ENCODE assay signal across 8 mouse cellular contexts in the genomic region with DNA sequence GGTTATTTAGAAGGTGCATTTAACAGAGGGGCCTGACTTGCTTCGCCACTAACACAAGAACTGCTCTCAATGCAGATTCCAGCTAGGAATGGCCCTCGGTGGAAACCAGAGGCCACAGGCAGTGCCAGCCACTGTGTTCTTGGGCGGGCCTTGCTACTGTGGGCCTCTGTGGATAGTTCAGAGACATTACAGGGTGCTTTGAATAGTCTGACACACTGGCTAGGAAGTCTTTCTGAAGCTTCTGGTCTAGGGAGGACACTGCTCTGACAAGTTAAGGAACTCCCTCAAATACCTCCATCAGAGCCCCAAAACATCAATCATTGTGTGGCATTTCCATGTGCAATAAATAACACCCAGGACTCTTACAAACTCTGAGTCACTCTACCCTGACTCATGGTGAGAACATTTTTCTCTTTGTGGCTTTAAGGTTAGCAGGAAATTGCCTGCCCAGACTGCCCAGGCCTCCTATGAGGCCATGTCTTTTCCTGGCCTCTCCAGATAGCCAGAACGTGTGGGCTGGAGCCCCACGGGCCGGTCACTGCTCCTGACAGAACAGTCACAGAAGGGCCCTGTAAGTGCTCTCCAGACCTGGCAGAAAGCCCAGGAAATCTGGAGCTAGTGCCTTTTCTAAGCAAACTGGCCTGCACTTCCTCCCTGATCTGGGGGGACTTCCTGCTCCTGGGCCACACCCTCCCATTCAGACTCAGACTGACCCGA. TPM values are rescaled to one million over a fixed set of nuclear protein-coding genes. Genes with fewer than 3 reads are reported as not detected.
DNase-seq lines count a peak whose midpoint lies in the region; ATAC-seq lines count a peak whose summit lies in the region.

No protein-coding gene starts in this region.

- H3K27ac ChIP-seq in embryonic facial prominence, embryonic 15.5 days (replicated peaks): peak overlapping the region; percentile 80
- H3K27ac ChIP-seq in heart, embryonic 14.5 days (replicated peaks in 1 of 2; ENCODE audit: control insufficient read depth in 1 of 2, insufficient read depth in 1 of 2, low read depth in 2 of 2, low read length in 2 of 2): peak overlapping the region; percentile 86 to 93

- H3K4me2 ChIP-seq in embryonic facial prominence, embryonic 15.5 days (replicated peaks): no peak overlapping the region
- H3K4me2 ChIP-seq in heart, embryonic 14.5 days (ENCODE audit: low read length): no peak overlapping the region

- no peak overlapping the region for H3K4me3 ChIP-seq in embryonic facial prominence, embryonic 15.5 days (replicated peaks)
- no peak overlapping the region for H3K4me3 ChIP-seq in heart, embryonic 14.5 days (ENCODE audit: control insufficient read depth in 1 of 2, insufficient read depth in 1 of 2, low read depth in 1 of 2, low read length in 2 of 2)

- peaks cover 19% of the 10 kb centered on the region for H3K4me1 ChIP-seq in embryonic facial prominence, embryonic 15.5 days
- H3K4me1 ChIP-seq in heart, embryonic 14.5 days (ENCODE audit: control insufficient read depth in 2 of 2, insufficient read depth in 2 of 2, low read length in 2 of 2): peaks cover 18 to 21% of the 10 kb centered on the region in 2 experiments

- 40% methylated on average over 7 of the region's 7 CpGs for WGBS in embryonic facial prominence, embryonic 15.5 days
- WGBS in heart, embryonic 14.5 days: 29% methylated on average over 7 of the region's 7 CpGs

- H3K36me3 ChIP-seq in embryonic facial prominence, embryonic 15.5 days: no peaks in the 10 kb centered on the region
- H3K36me3 ChIP-seq in heart, embryonic 14.5 days (ENCODE audit: control insufficient read depth, insufficient read depth, low read length): no peaks in the 10 kb centered on the region

- no peaks in the 10 kb centered on the region for H3K27me3 ChIP-seq in embryonic facial prominence, embryonic 15.5 days
- H3K27me3 ChIP-seq in heart, embryonic 14.5 days (ENCODE audit: control insufficient read depth, insufficient read depth, low read length): no peaks in the 10 kb centered on the region

- no peak overlapping the region for H3K9ac ChIP-seq in embryonic facial prominence, embryonic 15.5 days
- peak overlapping the region; percentile 27; the same call in 1 of the 2 replicates for H3K9ac ChIP-seq in heart, embryonic 14.5 days (ENCODE audit: low read length)

- H3K9me3 ChIP-seq in embryonic facial prominence, embryonic 15.5 days (replicated peaks): no peaks in the 10 kb centered on the region
- H3K9me3 ChIP-seq in heart, embryonic 14.5 days (ENCODE audit: control insufficient read depth, low read length): no peaks in the 10 kb centered on the region

- ATAC-seq in embryonic facial prominence, embryonic 15.5 days (ENCODE audit: insufficient number of reproducible peaks, low FRiP score, low TSS enrichment, low read depth): peak; percentile 48; the same call in 1 of the 2 replicates
- peak; percentile 94 for ATAC-seq in heart, embryonic 14.5 days (ENCODE audit: insufficient number of reproducible peaks, insufficient read depth, low FRiP score, low read depth)
- no peak for ATAC-seq in CD4-positive, CD25-positive, alpha-beta regulatory T cell, adult 4 months

- DNase-seq in urinary bladder, postnatal 10 days (ENCODE audit: low spot score): peak; percentile 27
- DNase-seq in urinary bladder, adult 2 months (ENCODE audit: low spot score): no peak
- peak; percentile 92 for DNase-seq in kidney, postnatal 14 days
- peak; percentile 42 for DNase-seq in liver
- DNase-seq in ovary, adult 18-20 months (ENCODE audit: low spot score): peak; percentile 46

RNA-seq across cellular contexts. Expression of a gene that starts 7.4 kb away (rescaled TPM):
- polyA plus RNA-seq in urinary bladder, adult 2 months (2012; rRNA removed): 5.3 and 5.4 TPM in 2 replicates
- 32.3 and 37.3 TPM in 2 replicates for polyA plus RNA-seq in embryonic facial prominence, embryonic 15.5 days (2015; fragmentation: Nextera tagmentation; extraction: Ambion mirVana)
- 7.2 and 8.3 TPM in 2 replicates for polyA plus RNA-seq in heart, embryonic 14.5 days (2014; fragmentation: Nextera tagmentation; extraction: Ambion mirVana)
- not detected for polyA plus RNA-seq in CD4-positive, CD25-positive, alpha-beta regulatory T cell, adult 4 months (2017; shearing (Covaris generic))
